Mouse (Mus musculus) right cerebral cortex, postnatal 25 days (tissue): ENCODE measurements around the gene Pard3.

Experiments used
- DNase-seq: peaks from one replicate; pipeline ENCODE4 v3.0.0; 2022

Pard3 gene

GRCm38 (mm10) chr8:127088372-127088771, 24.7 kb downstream of the Pard3 start:
- no peak for DNase-seq

- DNase-seq: no peak
Measured at GRCm38 (mm10) chr8:127089021-127089420, 25.3 kb downstream of the Pard3 start.

- DNase-seq: no peak
Measured at GRCm38 (mm10) chr8:127090435-127090834, 26.7 kb downstream of the Pard3 start.

- no peak for DNase-seq
Measured at GRCm38 (mm10) chr8:127091936-127092335, 28.2 kb downstream of the Pard3 start.

- DNase-seq: no peak
Measured at GRCm38 (mm10) chr8:127092383-127093112, 28.9 kb downstream of the Pard3 start.

- DNase-seq: no peak
Measured at GRCm38 (mm10) chr8:127093113-127093426, 29.4 kb downstream of the Pard3 start.

GRCm38 (mm10) chr8:127095763-127096162, 32.1 kb downstream of the Pard3 start:
- no peak for DNase-seq

GRCm38 (mm10) chr8:127099439-127100090, 35.9 kb downstream of the Pard3 start:
- DNase-seq: no peak

GRCm38 (mm10) chr8:127103256-127103655, 39.6 kb downstream of the Pard3 start:
- DNase-seq: no peak

- no peak for DNase-seq
Measured at GRCm38 (mm10) chr8:127104616-127105015, 40.9 kb downstream of the Pard3 start.

- DNase-seq: peak; percentile 64
Measured at GRCm38 (mm10) chr8:127107928-127108327, 44.2 kb downstream of the Pard3 start.

GRCm38 (mm10) chr8:127113209-127113608, 49.5 kb downstream of the Pard3 start:
- DNase-seq: no peak

GRCm38 (mm10) chr8:127115837-127116236, 52.1 kb downstream of the Pard3 start:
- DNase-seq: no peak

GRCm38 (mm10) chr8:127118373-127118861, 54.7 kb downstream of the Pard3 start:
- DNase-seq: peak; percentile 8

GRCm38 (mm10) chr8:127123391-127123790, 59.7 kb downstream of the Pard3 start:
- no peak for DNase-seq

- no peak for DNase-seq
Measured at GRCm38 (mm10) chr8:127124795-127125194, 61.1 kb downstream of the Pard3 start.

GRCm38 (mm10) chr8:127125686-127126683, 62.3 kb downstream of the Pard3 start:
- DNase-seq: no peak

- no peak for DNase-seq
Measured at GRCm38 (mm10) chr8:127128781-127129396, 65.2 kb downstream of the Pard3 start.

- DNase-seq: no peak
Measured at GRCm38 (mm10) chr8:127134327-127134726, 70.6 kb downstream of the Pard3 start.

- no peak for DNase-seq
Measured at GRCm38 (mm10) chr8:127136201-127136600, 72.5 kb downstream of the Pard3 start.

GRCm38 (mm10) chr8:127136781-127137180, 73.1 kb downstream of the Pard3 start:
- DNase-seq: no peak

GRCm38 (mm10) chr8:127139154-127139553, 75.5 kb downstream of the Pard3 start:
- peak; percentile 54 for DNase-seq

GRCm38 (mm10) chr8:127140945-127141344, 77.3 kb downstream of the Pard3 start:
- no peak for DNase-seq
